Comparison of ENCODE assay signal across 8 mouse cellular contexts in the genomic region with DNA sequence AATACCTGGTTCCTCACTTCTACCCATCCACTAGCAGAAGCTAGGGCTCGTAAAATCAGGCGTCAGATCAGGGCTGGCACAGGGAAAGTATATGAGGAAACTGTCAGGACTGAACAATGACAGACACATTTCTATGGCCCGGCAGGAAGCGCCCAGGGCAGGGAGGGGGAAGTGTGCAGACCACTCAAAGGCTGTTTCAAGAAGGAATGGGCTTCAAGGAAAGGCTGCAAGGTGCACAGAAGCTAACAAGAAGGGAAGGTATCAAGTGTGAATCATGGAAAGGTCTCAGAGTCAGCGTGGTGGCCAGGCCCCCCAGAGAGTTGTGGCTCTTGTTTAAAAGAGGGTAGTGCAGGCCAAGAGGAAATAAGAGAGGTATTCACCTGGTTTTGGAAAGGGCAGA. TPM values are rescaled to one million over a fixed set of nuclear protein-coding genes. Genes with fewer than 3 reads are reported as not detected.
DNase-seq lines count a peak whose midpoint lies in the region; ATAC-seq and TF ChIP-seq lines count a peak whose summit lies in the region.

No protein-coding gene starts in this region.

- no peaks in the 10 kb centered on the region for H3K9me3 ChIP-seq in embryonic facial prominence, embryonic 13.5 days
- H3K9me3 ChIP-seq in limb, embryonic 10.5 days (replicated peaks), result no peaks in the 10 kb centered on the region
- no peaks in the 10 kb centered on the region for H3K9me3 ChIP-seq in midbrain, embryonic 14.5 days (ENCODE audit: control insufficient read depth, low read length)

- WGBS in kidney, adult 2 months, result 29% methylated on average over 5 of the region's 5 CpGs
- 33% methylated on average over 5 of the region's 5 CpGs for WGBS in embryonic facial prominence, embryonic 13.5 days
- 39% methylated on average over 5 of the region's 5 CpGs for WGBS in limb, embryonic 10.5 days
- WGBS in midbrain, embryonic 14.5 days, result 20% methylated on average over 5 of the region's 5 CpGs
- WGBS in thymus, adult 2 months, result 33% methylated on average over 5 of the region's 5 CpGs

- H3K4me3 ChIP-seq in kidney, adult 2 months (ENCODE audit: insufficient read depth, low read depth, low read length), result peak overlapping the region; percentile 73
- peak overlapping the region; percentile 99 for H3K4me3 ChIP-seq in embryonic facial prominence, embryonic 13.5 days
- H3K4me3 ChIP-seq in limb, embryonic 10.5 days, result peak overlapping the region; percentile 100
- H3K4me3 ChIP-seq in midbrain, embryonic 14.5 days (replicated peaks; ENCODE audit: low read depth, low read length), result peak overlapping the region; percentile 100
- H3K4me3 ChIP-seq in thymus, adult 2 months (ENCODE audit: control insufficient read depth, insufficient read depth, low read length), result no peak overlapping the region

- peak overlapping the region; percentile 86 for H3K27ac ChIP-seq in kidney, adult 2 months (ENCODE audit: insufficient read depth, low read depth, low read length)
- peak overlapping the region; percentile 96 for H3K27ac ChIP-seq in embryonic facial prominence, embryonic 13.5 days
- peak overlapping the region; percentile 100 for H3K27ac ChIP-seq in limb, embryonic 10.5 days
- H3K27ac ChIP-seq in midbrain, embryonic 14.5 days (replicated peaks; ENCODE audit: low read depth, low read length), result peak overlapping the region; percentile 96
- H3K27ac ChIP-seq in thymus, adult 2 months (ENCODE audit: control insufficient read depth, insufficient read depth, low read length), result no peak overlapping the region

- H3K4me1 ChIP-seq in kidney, adult 2 months (ENCODE audit: control insufficient read depth, insufficient read depth, low read length), result peaks cover 25% of the 10 kb centered on the region
- peaks cover 39% of the 10 kb centered on the region for H3K4me1 ChIP-seq in embryonic facial prominence, embryonic 13.5 days
- peaks cover 37% of the 10 kb centered on the region for H3K4me1 ChIP-seq in limb, embryonic 10.5 days
- H3K4me1 ChIP-seq in midbrain, embryonic 14.5 days (ENCODE audit: control insufficient read depth, insufficient read depth, low read length), result peaks cover 41% of the 10 kb centered on the region
- peaks cover 19% of the 10 kb centered on the region for H3K4me1 ChIP-seq in thymus, adult 2 months (replicated peaks; ENCODE audit: control insufficient read depth, insufficient read depth, low read length)

- H3K27me3 ChIP-seq in kidney, adult 2 months (replicated peaks; ENCODE audit: control insufficient read depth, insufficient read depth, low read length), result no peaks in the 10 kb centered on the region
- H3K27me3 ChIP-seq in embryonic facial prominence, embryonic 13.5 days, result no peaks in the 10 kb centered on the region
- H3K27me3 ChIP-seq in limb, embryonic 10.5 days (ENCODE audit: low read depth, poor library complexity, severe bottlenecking), result no peaks in the 10 kb centered on the region
- H3K27me3 ChIP-seq in midbrain, embryonic 14.5 days (ENCODE audit: control insufficient read depth, insufficient read depth, low read length), result no peaks in the 10 kb centered on the region
- H3K27me3 ChIP-seq in thymus, adult 2 months (ENCODE audit: control insufficient read depth, insufficient read depth, low read length), result no peaks in the 10 kb centered on the region

- DNase-seq in kidney, adult 2 months, result no peak
- no peak for DNase-seq in kidney, adult 9 months
- DNase-seq in limb, embryonic 10.5 days (ENCODE audit: low spot score), result peak; percentile 43
- no peak for DNase-seq in midbrain, embryonic 14.5 days
- DNase-seq in thymus, adult 2 months, result no peak
- DNase-seq in layer of hippocampus, postnatal 10 days (ENCODE audit: low spot score in 2 of 2), result no peak
- DNase-seq in adrenal gland, adult 8-10 months, result no peak

- H3K9ac ChIP-seq in embryonic facial prominence, embryonic 13.5 days, result peak overlapping the region; percentile 100
- H3K9ac ChIP-seq in midbrain, embryonic 14.5 days (replicated peaks; ENCODE audit: low read length), result peak overlapping the region; percentile 100

- no peak for TF ChIP-seq POLR2A in kidney, adult 2 months (IDR thresholded peaks at IDR 0.05; ENCODE audit: low read depth, low read length)
- TF ChIP-seq POLR2A in thymus, adult 2 months (IDR thresholded peaks at IDR 0.05; ENCODE audit: control insufficient read depth, extremely low read depth, insufficient read depth, low read length, poor library complexity), result no peak

- no peaks in the 10 kb centered on the region for H3K36me3 ChIP-seq in kidney, adult 2 months (ENCODE audit: control insufficient read depth, insufficient read depth, low read length)
- no peaks in the 10 kb centered on the region for H3K36me3 ChIP-seq in embryonic facial prominence, embryonic 13.5 days
- H3K36me3 ChIP-seq in limb, embryonic 10.5 days, result peaks cover 7% of the 10 kb centered on the region; the same call in 1 of the 2 replicates
- H3K36me3 ChIP-seq in midbrain, embryonic 14.5 days (ENCODE audit: control insufficient read depth, insufficient read depth, low read length), result no peaks in the 10 kb centered on the region
- no peaks in the 10 kb centered on the region for H3K36me3 ChIP-seq in thymus, adult 2 months (ENCODE audit: control insufficient read depth, insufficient read depth, low read length)

- no peak for ATAC-seq in embryonic facial prominence, embryonic 13.5 days (ENCODE audit: insufficient number of reproducible peaks, insufficient read depth, low FRiP score, low TSS enrichment, low read depth)
- 0 out of 2 replicates have a peak, but pooled peaks have one; percentile 0 for ATAC-seq in midbrain, embryonic 14.5 days (ENCODE audit: low FRiP score, low TSS enrichment)

- TF ChIP-seq CTCF in kidney, adult 2 months (conservative IDR thresholded peaks at IDR 0.05; ENCODE audit: insufficient read depth, insufficient read length, low read depth, low read length), result no peak
- TF ChIP-seq CTCF in thymus, adult 2 months (IDR thresholded peaks at IDR 0.05; ENCODE audit: borderline replicate concordance, control insufficient read depth, extremely low read depth, insufficient read depth, low read length, poor library complexity), result no peak

- H3K4me2 ChIP-seq in embryonic facial prominence, embryonic 13.5 days, result peak overlapping the region; percentile 84
- peak overlapping the region; percentile 65 for H3K4me2 ChIP-seq in midbrain, embryonic 14.5 days (ENCODE audit: low read length)

RNA-seq across cellular contexts. Expression of gene Gnb1, which starts 0.7 kb away (rescaled TPM):
- 399 and 462 TPM in 2 replicates for polyA plus RNA-seq in kidney, adult 2 months (2012; rRNA removed)
- 501 and 523 TPM in 2 replicates for polyA plus RNA-seq in embryonic facial prominence, embryonic 13.5 days (2015; fragmentation: Nextera tagmentation; extraction: Ambion mirVana)
- 583 and 605 TPM in 2 replicates for polyA plus RNA-seq in limb, embryonic 10.5 days (2016; fragmentation: Nextera tagmentation; extraction: Ambion mirVana)
- 1,231 and 1,263 TPM in 2 replicates for polyA plus RNA-seq in midbrain, embryonic 14.5 days (2014; fragmentation: Nextera tagmentation; extraction: Ambion mirVana)
- polyA plus RNA-seq in thymus, adult 2 months (2012; rRNA removed), result 850 and 885 TPM in 2 replicates
- total RNA-seq in layer of hippocampus, postnatal 10 days (2021), result 1,000 to 10,000 TPM; 1,004 to 1,032 TPM
- 100 to 1,000 TPM; 344 to 487 (median 448) TPM for total RNA-seq in adrenal gland, adult 8-10 months (2022)

RNA-seq across cellular contexts. Expression of gene Tmem52, which starts 21.5 kb away (rescaled TPM):
- polyA plus RNA-seq in kidney, adult 2 months (2012; rRNA removed), result 14.7 and 15.7 TPM in 2 replicates
- 0.31 and 0.40 TPM in 2 replicates for polyA plus RNA-seq in embryonic facial prominence, embryonic 13.5 days (2015; fragmentation: Nextera tagmentation; extraction: Ambion mirVana)
- not detected in 2 replicates for polyA plus RNA-seq in limb, embryonic 10.5 days (2016; fragmentation: Nextera tagmentation; extraction: Ambion mirVana)
- polyA plus RNA-seq in midbrain, embryonic 14.5 days (2014; fragmentation: Nextera tagmentation; extraction: Ambion mirVana), result 0.57 TPM in 1 of 2 replicates, not detected in the other
- polyA plus RNA-seq in thymus, adult 2 months (2012; rRNA removed), result 0.62 and 2.1 TPM in 2 replicates
- 1 to 10 TPM; 2.0 to 3.5 TPM for total RNA-seq in layer of hippocampus, postnatal 10 days (2021)
- 10 to 100 TPM in 3 of 4 experiments, 1 to 10 TPM in 1; 5.8 to 48.6 (median 27.3) TPM for total RNA-seq in adrenal gland, adult 8-10 months (2022)
